Mouse (Mus musculus): Measurements from ENCODE around the gene Prg2.

Gene Prg2

GRCm38 (mm10) chr2:85029897-85030296, 49.6 kb downstream of the Prg2 start:
- DNase-seq (ENCODE audit: low spot score in 2 of 2) = no peak

GRCm38 (mm10) chr2:85030989-85031388, 50.7 kb downstream of the Prg2 start:
- DNase-seq (ENCODE audit: low spot score in 2 of 2) = no peak

GRCm38 (mm10) chr2:85033121-85033520, 52.9 kb downstream of the Prg2 start:
- no peak for DNase-seq (ENCODE audit: low spot score in 2 of 2)
